Mouse (Mus musculus): ENCODE results near the gene Nsg1. TPM values are rescaled to one million over a fixed set of nuclear protein-coding genes. Genes with fewer than 3 reads are reported as not detected.

The Nsg1 gene
- polyA plus RNA-seq (2021; fragmentation: Nextera tagmentation), result 232 and 243 TPM in 2 replicates
- long read RNA-seq, experiment 1, transcript Nsg1-204 (5 exons, 820 nt), result minor isoform, 62 of 1,948 reads
- long read RNA-seq, experiment 1, transcript Nsg1-201 (5 exons, 2,581 nt), result major isoform, 1,618 of 1,948 reads
- long read RNA-seq, experiment 1, partial matches to known transcripts, result 220 of 1,948 reads
- long read RNA-seq, experiment 1, other reads (novel, unspliced or antisense), result 48 of 1,948 reads
- long read RNA-seq, experiment 2, transcript Nsg1-201 (5 exons, 2,581 nt), result major isoform, 240 of 331 reads
- long read RNA-seq, experiment 2, transcript Nsg1-204 (5 exons, 820 nt), result minor isoform, 5 of 331 reads
- long read RNA-seq, experiment 2, partial matches to known transcripts, result 49 of 331 reads
- long read RNA-seq, experiment 2, other reads (novel, unspliced or antisense), result 37 of 331 reads

DNA sequence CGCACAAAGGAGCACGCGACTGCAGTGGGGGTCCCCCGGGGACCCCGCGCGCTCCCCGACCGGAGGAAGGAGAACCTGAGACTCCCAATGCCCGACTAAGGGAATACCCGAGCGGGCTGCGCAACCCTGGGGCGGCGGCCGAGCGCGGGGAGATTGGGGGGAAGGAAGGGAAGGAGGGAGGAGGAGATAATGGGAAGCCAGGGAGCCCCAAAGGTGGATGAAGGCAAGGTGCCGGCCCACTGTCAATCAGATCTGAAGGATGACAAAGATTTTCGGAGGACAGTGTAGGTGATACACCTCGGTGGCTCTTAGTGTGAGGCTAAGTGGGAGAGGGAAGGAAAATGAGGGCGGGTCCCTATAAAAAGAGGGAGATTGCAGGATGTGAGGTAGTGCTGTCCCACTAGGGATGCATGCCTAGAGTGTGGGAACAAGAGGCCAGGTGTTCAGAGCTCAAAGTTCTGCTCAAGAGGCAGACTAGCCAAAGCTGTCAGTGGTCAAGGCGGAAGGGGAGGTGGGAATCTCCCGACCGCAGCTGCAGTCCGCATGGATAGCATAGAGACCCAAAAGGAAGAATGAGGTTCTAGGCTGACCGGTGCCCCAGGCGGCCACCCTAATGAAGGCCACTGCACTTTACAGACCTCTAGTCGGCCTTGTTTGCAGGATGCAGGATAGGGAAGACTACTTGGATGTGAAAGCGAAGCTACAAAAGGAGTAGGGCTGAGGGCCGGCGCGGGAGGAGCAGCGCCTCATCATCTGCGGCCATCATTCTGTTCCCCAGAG, at the start of gene Nsg1:
Gene Nsg1 (minus strand): TSS at position 274 of the 780 bp plus-strand sequence.

Other genes starting within 250 kb of the Nsg1 start
- 44.8 and 49.4 TPM in 2 replicates for gene Stx18, start 121.2 kb downstream of the Nsg1 start, polyA plus RNA-seq (2021; fragmentation: Nextera tagmentation)
- gene Zbtb49, start 60.5 kb upstream of the Nsg1 start, polyA plus RNA-seq (2021; fragmentation: Nextera tagmentation), result 4.2 and 4.3 TPM in 2 replicates
- 25.5 and 32.6 TPM in 2 replicates for gene Lyar, start 60.6 kb upstream of the Nsg1 start, polyA plus RNA-seq (2021; fragmentation: Nextera tagmentation)
- gene Tmem128, start 100.3 kb upstream of the Nsg1 start, polyA plus RNA-seq (2021; fragmentation: Nextera tagmentation), result 45.7 and 63.8 TPM in 2 replicates
- not detected in 2 replicates for gene Otop1, start 116.1 kb upstream of the Nsg1 start, polyA plus RNA-seq (2021; fragmentation: Nextera tagmentation)
- 0.87 and 1.3 TPM in 2 replicates for gene Drd5, start 159.5 kb upstream of the Nsg1 start, polyA plus RNA-seq (2021; fragmentation: Nextera tagmentation)

Data from left cerebral cortex, adult 6 months (tissue).